Mouse (Mus musculus) forebrain, embryonic 10.5 days (tissue): ENCODE results near the gene Cntfr. TPM values are rescaled to one million over a fixed set of nuclear protein-coding genes. Genes with fewer than 3 reads are reported as not detected.

Experiments used
- DNase-seq: peaks from one replicate; pipeline ENCODE4 v3.0.0-alpha.2; 2017; ENCODE audit warnings: low spot score; ENCODE audit errors: extremely low spot score
- H3K27ac ChIP-seq: fragments of 300-500 bp; sonication (generic); 2 replicates; pipeline ENCODE4 v1.5.1; 2016; ENCODE audit warnings: mild to moderate bottlenecking
- H3K27me3 ChIP-seq: fragments of 300-500 bp; sonication (generic); 2 replicates; pipeline ENCODE4 v1.6.1; 2016; ENCODE audit warnings: mild to moderate bottlenecking; ENCODE audit not compliant: poor library complexity, severe bottlenecking
- H3K36me3 ChIP-seq: fragments of 300-500 bp; sonication (generic); replicated peaks from 2 replicates; pipeline ENCODE4 v1.6.1; 2016; ENCODE audit warnings: mild to moderate bottlenecking, moderate library complexity
- H3K4me1 ChIP-seq: fragments of 300-500 bp; sonication (generic); 2 replicates; pipeline ENCODE4 v1.6.1; 2016
- H3K4me3 ChIP-seq: fragments of 300-500 bp; sonication (generic); 2 replicates; pipeline ENCODE4 v1.5.1; 2016; ENCODE audit warnings: mild to moderate bottlenecking, moderate library complexity
- H3K9me3 ChIP-seq: fragments of 300-500 bp; sonication (generic); 2 replicates; pipeline ENCODE4 v1.6.1; 2016; ENCODE audit warnings: mild to moderate bottlenecking, moderate library complexity
- WGBS: fragments of 180-500 bp; shearing (Covaris S2); methylation state at CpG from one replicate; pipeline ENCODE4 v1.1.7; 2016; 5-methylcytosine and 5-hydroxymethylcytosine counted together
- polyA plus RNA-seq: library from polyadenylated mRNA; unstranded; fragments of >200 nt; fragmentation: Nextera tagmentation; extraction: Ambion mirVana; gene quantifications from 2 replicates; pipeline ENCODE4 v1.2.1, GENCODE M21; 2016

The Cntfr gene
- polyA plus RNA-seq, 1 experiment from 2014 or later = 21.9 TPM

DNA sequence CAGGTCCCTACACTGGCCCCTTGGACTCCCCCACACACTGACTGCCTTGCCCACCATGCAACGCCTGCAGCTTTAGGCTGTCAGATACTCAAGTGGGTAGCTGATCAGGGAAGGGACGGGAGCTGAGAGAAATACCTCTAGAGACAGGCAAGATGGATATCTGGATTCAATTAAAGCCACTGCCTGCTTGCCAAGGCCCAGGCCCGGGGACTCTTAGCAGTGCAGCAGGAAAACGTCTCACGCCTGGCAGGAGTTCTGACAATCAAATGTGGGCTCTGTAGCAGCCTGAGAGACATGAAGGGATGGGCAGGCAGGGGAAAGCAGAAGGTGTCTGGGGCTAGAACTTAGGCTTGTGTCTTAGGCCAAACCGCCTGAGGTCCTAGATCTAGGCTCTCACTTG is 19.9 kb upstream of the Cntfr start:
- no peaks in the 10 kb centered on the region for H3K9me3 ChIP-seq
- H3K36me3 ChIP-seq = peaks cover 57% of the 10 kb centered on the region
- no peak overlapping the region; the same call in 1 of the 2 replicates for H3K27ac ChIP-seq
- DNase-seq = no peak
- no peak overlapping the region for H3K4me3 ChIP-seq
- no peaks in the 10 kb centered on the region for H3K27me3 ChIP-seq
- WGBS = 68% methylated on average over 6 of the region's 6 CpGs
- H3K4me1 ChIP-seq = peaks cover 47% of the 10 kb centered on the region

DNA sequence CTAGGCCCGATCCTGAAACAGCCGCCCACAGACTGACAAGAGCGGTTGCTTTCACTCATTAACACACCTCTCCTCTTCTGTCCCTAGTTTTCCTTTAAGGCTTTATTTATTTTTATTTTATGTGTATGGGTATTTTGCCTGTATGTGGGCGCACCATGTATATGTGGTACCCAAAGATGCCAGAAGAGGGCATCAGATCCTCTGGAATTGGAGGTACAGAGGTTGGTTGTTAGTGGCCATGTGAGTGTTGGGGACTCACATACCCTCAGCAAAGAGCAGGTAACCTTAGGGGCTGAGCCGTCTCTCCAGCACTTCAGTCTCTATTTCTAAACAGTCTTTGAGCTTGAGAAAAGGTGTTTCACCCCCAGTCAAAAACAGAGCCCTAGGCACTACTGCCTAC is 18.7 kb upstream of the Cntfr start:
- no peak overlapping the region for H3K4me3 ChIP-seq
- peaks cover 70% of the 10 kb centered on the region for H3K36me3 ChIP-seq
- 85% methylated on average over 5 of the region's 5 CpGs for WGBS
- no peak overlapping the region for H3K27ac ChIP-seq
- DNase-seq = no peak
- H3K27me3 ChIP-seq = no peaks in the 10 kb centered on the region
- peaks cover 52% of the 10 kb centered on the region for H3K4me1 ChIP-seq
- H3K9me3 ChIP-seq = no peaks in the 10 kb centered on the region

DNA sequence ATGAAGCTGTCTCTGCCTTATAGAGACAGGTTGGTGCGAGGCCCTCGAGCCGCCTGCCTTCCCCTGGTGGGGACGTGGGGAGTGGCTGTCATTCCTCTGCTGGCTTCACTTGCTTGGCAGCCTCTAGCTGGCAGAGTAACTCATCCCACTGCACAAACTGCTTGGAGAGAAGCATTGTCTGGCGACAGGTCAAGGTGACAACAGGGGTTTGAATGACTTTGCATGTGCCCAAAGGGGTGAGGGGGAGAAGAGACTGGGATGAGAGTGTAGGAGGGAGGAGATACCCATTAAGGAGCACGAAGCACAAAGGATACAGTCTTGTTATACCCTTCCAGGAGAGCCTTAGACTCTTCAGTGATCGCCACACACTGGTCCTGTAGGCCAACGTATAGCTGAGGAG is 18.2 kb upstream of the Cntfr start:
- Histone ChIP-seq H3K27me3 (no peaks in the 10 kb centered on the region), H3K27ac (no peak overlapping the region), H3K4me3 (no peak overlapping the region), H3K36me3 (peaks cover 73% of the 10 kb centered on the region), H3K9me3 (no peaks in the 10 kb centered on the region), H3K4me1 (peaks cover 52% of the 10 kb centered on the region)
- DNase-seq = no peak
- WGBS = 81% methylated on average over 8 of the region's 8 CpGs

GRCm38 (mm10) chr4:41714276-41714675 is 17.4 kb upstream of the Cntfr start:
- peaks cover 52% of the 10 kb centered on the region for H3K4me1 ChIP-seq
- DNase-seq = peak; percentile 49
- H3K4me3 ChIP-seq = peak overlapping the region; percentile 75
- H3K9me3 ChIP-seq = no peaks in the 10 kb centered on the region
- no peak overlapping the region for H3K27ac ChIP-seq
- peaks cover 66% of the 10 kb centered on the region for H3K36me3 ChIP-seq
- WGBS = 14% methylated on average over 8 of the region's 8 CpGs
- no peaks in the 10 kb centered on the region for H3K27me3 ChIP-seq

DNA sequence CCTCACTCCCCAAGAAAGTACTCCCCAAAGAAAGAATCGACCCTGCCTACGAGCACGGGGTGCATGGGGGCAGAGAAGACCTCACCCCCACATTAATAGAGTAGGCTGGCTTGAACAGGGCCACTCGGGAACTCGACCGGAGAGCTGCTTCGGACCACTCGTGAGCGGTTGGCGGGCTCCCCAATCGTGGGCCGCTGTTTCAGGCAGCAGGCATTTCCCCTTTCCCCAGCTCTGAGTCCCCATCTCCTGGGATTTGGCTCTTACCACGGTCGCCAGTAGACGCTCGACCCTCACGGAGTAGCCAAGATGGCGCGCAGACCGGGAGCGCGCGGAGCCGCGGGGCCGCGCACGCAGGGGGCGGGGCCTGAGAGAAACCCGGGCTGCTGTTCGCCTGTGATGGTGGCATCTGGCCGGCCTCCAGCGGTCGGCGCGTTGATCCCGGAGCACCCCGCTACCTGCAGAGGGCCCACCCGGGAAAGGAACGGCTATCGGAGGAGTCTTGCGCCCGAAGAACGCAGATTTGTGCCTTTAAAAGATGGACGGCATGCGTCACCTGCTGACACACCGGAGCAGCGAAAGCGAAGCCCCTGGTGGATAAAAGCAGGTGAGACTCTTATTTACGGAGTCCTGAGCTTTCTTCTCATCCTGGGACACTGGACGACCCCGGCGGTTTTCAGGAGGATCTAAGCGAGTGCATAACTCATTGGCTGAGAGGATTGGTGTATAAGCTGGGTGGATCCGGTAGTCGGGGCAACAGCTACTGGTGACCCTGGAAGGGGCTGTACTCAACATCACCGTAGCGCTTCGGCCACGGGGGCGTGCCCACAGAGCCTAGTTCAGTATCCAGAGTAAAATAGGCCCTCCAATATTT is 16.5 kb upstream of the Cntfr start, which contains the start of gene Rpp25l:
TSS of gene Rpp25l (minus strand) at position 338 of the 871 bp plus-strand sequence.
- Histone ChIP-seq H3K36me3 (peaks cover 57% of the 10 kb centered on the region), H3K27me3 (no peaks in the 10 kb centered on the region), H3K4me1 (peaks cover 57% of the 10 kb centered on the region), H3K9me3 (no peaks in the 10 kb centered on the region), H3K4me3 (peak within 1 kb of the TSS; percentile 75), H3K27ac (peak within 1 kb of the TSS; percentile 96)
- WGBS = under 1% methylated on average over 61 of the region's 61 CpGs
- DNase-seq = peak; percentile 88

- Histone ChIP-seq H3K4me3 (peak overlapping the region; percentile 75), H3K9me3 (no peaks in the 10 kb centered on the region), H3K36me3 (peaks cover 49% of the 10 kb centered on the region), H3K27me3 (peaks cover 4% of the 10 kb centered on the region; the same call in 1 of the 2 replicates), H3K4me1 (peaks cover 65% of the 10 kb centered on the region), H3K27ac (peak overlapping the region; percentile 96)
- 55% methylated on average over 31 of the region's 31 CpGs for WGBS
- DNase-seq = no peak
These were observed 15.7 kb upstream of the Cntfr start for GRCm38 (mm10) chr4:41712421-41713196.

- 84% methylated on average over 16 of the region's 16 CpGs for WGBS
- Histone ChIP-seq H3K4me1 (peaks cover 67% of the 10 kb centered on the region), H3K27ac (peak overlapping the region; percentile 96), H3K27me3 (peaks cover 9% of the 10 kb centered on the region; the same call in 1 of the 2 replicates), H3K9me3 (no peaks in the 10 kb centered on the region), H3K36me3 (peaks cover 41% of the 10 kb centered on the region), H3K4me3 (peak overlapping the region; percentile 75)
- no peak for DNase-seq
These were observed 15.0 kb upstream of the Cntfr start for GRCm38 (mm10) chr4:41711705-41712375.

- WGBS = 73% methylated on average over 4 of the region's 4 CpGs
- no peak for DNase-seq
- Histone ChIP-seq H3K27ac (no peak overlapping the region), H3K9me3 (no peaks in the 10 kb centered on the region), H3K36me3 (peaks cover 28% of the 10 kb centered on the region), H3K4me3 (no peak overlapping the region), H3K4me1 (peaks cover 72% of the 10 kb centered on the region), H3K27me3 (peaks cover 25% of the 10 kb centered on the region)
These were observed 13.3 kb upstream of the Cntfr start for GRCm38 (mm10) chr4:41710229-41710628.

DNA sequence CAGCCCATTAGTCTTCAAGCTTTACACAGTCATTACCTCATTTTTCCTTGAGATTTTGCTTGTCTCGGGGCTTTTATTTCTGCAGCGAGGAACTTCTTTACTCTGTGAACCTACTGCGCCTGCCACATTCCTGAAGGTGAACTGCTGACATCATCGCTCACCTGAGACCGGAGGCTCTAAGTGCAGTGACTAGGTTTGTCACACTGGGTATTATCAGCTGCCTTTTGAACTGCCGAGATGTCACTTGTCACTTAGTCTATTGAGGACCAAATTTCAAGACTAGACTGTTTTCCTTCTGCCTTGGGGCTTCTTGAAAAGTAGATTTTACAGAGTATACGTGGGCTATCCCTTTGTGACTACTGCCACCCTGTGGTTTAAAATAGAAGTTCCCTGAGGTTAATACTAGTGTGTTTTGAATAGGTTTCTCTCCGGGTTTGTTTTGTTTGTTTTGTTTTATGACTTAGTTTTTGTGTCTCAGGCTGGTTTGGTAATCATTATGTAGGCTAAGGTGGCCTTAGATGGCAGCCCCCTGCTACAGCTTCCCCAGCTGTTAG is 11.4 kb upstream of the Cntfr start:
- no peaks in the 10 kb centered on the region for H3K9me3 ChIP-seq
- 45% methylated on average over 8 of the region's 8 CpGs for WGBS
- peaks cover 42% of the 10 kb centered on the region for H3K27me3 ChIP-seq
- peaks cover 70% of the 10 kb centered on the region for H3K4me1 ChIP-seq
- DNase-seq = no peak
- H3K27ac ChIP-seq = no peak overlapping the region; the same call in 1 of the 2 replicates
- H3K4me3 ChIP-seq = no peak overlapping the region
- peaks cover 24% of the 10 kb centered on the region for H3K36me3 ChIP-seq

DNA sequence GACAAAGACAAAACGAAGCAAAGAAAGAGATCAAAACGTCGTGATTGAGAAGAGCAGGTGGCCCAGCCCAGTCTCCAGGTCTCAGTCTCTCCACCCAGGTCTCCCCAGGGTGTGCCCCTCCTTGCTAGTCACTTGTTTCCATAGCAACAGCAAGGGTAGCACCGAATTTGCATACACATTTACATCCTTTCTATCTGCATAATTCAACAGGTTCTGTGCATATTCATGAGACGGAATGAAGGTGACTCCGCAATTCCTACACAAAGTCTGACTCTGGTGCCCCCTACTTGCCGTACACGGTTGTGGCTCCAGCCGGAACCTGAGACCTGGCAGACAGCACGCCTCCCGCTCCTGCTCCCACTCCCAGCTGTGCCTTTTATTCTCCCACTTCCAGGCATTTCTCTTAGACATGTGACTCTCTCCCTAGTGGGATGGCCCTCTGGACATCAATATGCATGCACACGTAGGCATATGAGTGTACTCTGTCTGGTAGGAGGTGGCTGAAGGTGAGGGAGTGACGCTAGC is 10.2 kb upstream of the Cntfr start:
- H3K4me3 ChIP-seq = peak overlapping the region; percentile 23; the same call in 1 of the 2 replicates
- peaks cover 45% of the 10 kb centered on the region for H3K27me3 ChIP-seq
- H3K36me3 ChIP-seq = peaks cover 19% of the 10 kb centered on the region
- WGBS = 3% methylated on average over 13 of the region's 13 CpGs
- peak; percentile 71 for DNase-seq
- peaks cover 61% of the 10 kb centered on the region for H3K4me1 ChIP-seq
- H3K9me3 ChIP-seq = no peaks in the 10 kb centered on the region
- peak overlapping the region; percentile 71 for H3K27ac ChIP-seq

GRCm38 (mm10) chr4:41705922-41706754 is 9.2 kb upstream of the Cntfr start:
- Histone ChIP-seq H3K27ac (peak overlapping the region; percentile 35; the same call in 1 of the 2 replicates), H3K4me1 (peaks cover 51% of the 10 kb centered on the region), H3K36me3 (peaks cover 10% of the 10 kb centered on the region), H3K27me3 (peaks cover 45% of the 10 kb centered on the region), H3K9me3 (no peaks in the 10 kb centered on the region), H3K4me3 (no peak overlapping the region)
- DNase-seq = no peak
- WGBS = 80% methylated on average over 19 of the region's 19 CpGs
